Mouse (Mus musculus): ENCODE measurements at regions not wholly inside any gene's neighbourhood (a gene's known extent, or its start where the extent isn't known, plus 50 kb on each side); places are given as distances from the start of the nearest gene placed in this dataset.

DNA sequence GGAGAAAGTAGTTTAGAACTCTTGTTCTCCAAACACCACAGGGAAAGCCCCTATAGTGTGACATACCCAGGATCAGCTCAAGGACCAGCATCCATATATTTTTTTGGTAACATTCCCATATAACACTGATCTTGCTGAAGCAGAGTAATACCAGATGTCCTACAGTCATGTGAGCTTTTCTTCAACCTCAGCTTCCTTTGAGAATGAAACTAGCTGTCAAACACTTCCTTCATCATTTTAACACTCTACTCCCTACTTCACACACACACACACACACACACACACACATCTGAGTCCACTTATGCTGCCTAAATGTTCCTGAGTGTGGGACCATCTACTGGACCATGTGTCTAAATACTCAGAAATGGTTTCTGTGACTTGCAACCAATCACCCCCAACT, 209.5 kb upstream of the Spaca1 start:
- H3K9ac ChIP-seq (ENCODE audit: control insufficient read depth, low read depth, low read length, poor library complexity, severe bottlenecking) = no peak overlapping the region
- no peaks in the 10 kb centered on the region for H3K79me2 ChIP-seq (ENCODE audit: control insufficient read depth, insufficient read depth, low read length, poor library complexity)
- no peaks in the 10 kb centered on the region for H3K36me3 ChIP-seq (ENCODE audit: control insufficient read depth in 1 of 2, insufficient read depth in 2 of 2, low read length in 2 of 2)
- no peaks in the 10 kb centered on the region for H3K4me1 ChIP-seq (ENCODE audit: control insufficient read depth in 1 of 2, insufficient read depth in 2 of 2, low read length in 2 of 2)
- TF ChIP-seq EP300 (IDR thresholded peaks at IDR 0.05; ENCODE audit: low read depth in 1 of 2, low read length in 2 of 2) = no peak
- TF ChIP-seq GABPA (IDR thresholded peaks at IDR 0.05; ENCODE audit: low read depth, low read length) = no peak
- TF ChIP-seq E2F4 (IDR thresholded peaks at IDR 0.05; ENCODE audit: borderline replicate concordance, low read depth, low read length) = no peak
- no peak overlapping the region for H3K27ac ChIP-seq (ENCODE audit: control insufficient read depth, low read depth, low read length)
- no peak overlapping the region for H3K4me3 ChIP-seq (ENCODE audit: control insufficient read depth in 1 of 2, insufficient read depth in 1 of 2, low read depth in 2 of 2, low read length in 2 of 2)
- DNase-seq (ENCODE audit: low read depth, low spot score) = no peak
- no peaks in the 10 kb centered on the region; a peak in 1 of 4 replicates for H3K27me3 ChIP-seq (ENCODE audit: control insufficient read depth in 1 of 2, insufficient read depth in 2 of 2, low read length in 2 of 2)
- no peaks in the 10 kb centered on the region for H3K9me3 ChIP-seq (replicated peaks; ENCODE audit: insufficient read depth, low read length)

DNA sequence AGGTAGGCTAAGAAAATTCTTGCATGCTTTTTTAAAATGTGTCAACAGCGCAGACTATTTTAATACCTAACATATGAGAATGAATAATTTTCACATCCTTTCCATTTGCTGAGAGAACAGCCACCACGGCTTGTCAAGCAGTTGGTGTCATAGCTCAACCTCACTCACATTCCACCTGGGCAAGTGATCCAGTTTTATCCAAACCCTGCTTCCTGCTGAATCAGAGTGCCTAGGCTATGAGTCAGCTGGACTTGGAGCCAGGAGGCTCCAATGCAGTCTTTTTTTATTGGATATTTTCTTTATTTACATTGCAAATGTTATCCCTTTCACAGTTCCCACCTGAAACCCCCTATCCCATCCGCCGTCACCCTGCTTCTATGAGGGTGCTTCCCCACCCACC, 210.5 kb upstream of the Spaca1 start:
- Histone ChIP-seq H3K4me3 (ENCODE audit: control insufficient read depth in 1 of 2, insufficient read depth in 1 of 2, low read depth in 2 of 2, low read length in 2 of 2) (no peak overlapping the region), H3K27ac (ENCODE audit: control insufficient read depth, low read depth, low read length) (no peak overlapping the region), H3K9ac (ENCODE audit: control insufficient read depth, low read depth, low read length, poor library complexity, severe bottlenecking) (no peak overlapping the region), H3K36me3 (ENCODE audit: control insufficient read depth in 1 of 2, insufficient read depth in 2 of 2, low read length in 2 of 2) (no peaks in the 10 kb centered on the region), H3K9me3 (replicated peaks; ENCODE audit: insufficient read depth, low read length) (no peaks in the 10 kb centered on the region), H3K4me1 (ENCODE audit: control insufficient read depth in 1 of 2, insufficient read depth in 2 of 2, low read length in 2 of 2) (no peaks in the 10 kb centered on the region), H3K27me3 (ENCODE audit: control insufficient read depth in 1 of 2, insufficient read depth in 2 of 2, low read length in 2 of 2) (no peaks in the 10 kb centered on the region; a peak in 1 of 4 replicates), H3K79me2 (ENCODE audit: control insufficient read depth, insufficient read depth, low read length, poor library complexity) (no peaks in the 10 kb centered on the region)
- DNase-seq (ENCODE audit: low read depth, low spot score) = no peak
- TF ChIP-seq ETS1 (IDR thresholded peaks at IDR 0.05; ENCODE audit: low read depth, low read length) (no peak), JUND (IDR thresholded peaks at IDR 0.05; ENCODE audit: low read depth, low read length) (no peak), GATA1 (IDR thresholded peaks at IDR 0.05; ENCODE audit: low read depth, low read length) (no peak), POLR2AphosphoS2 (IDR thresholded peaks at IDR 0.05; ENCODE audit: low read length) (no peak), POLR2AphosphoS5 (IDR thresholded peaks at IDR 0.05; ENCODE audit: borderline replicate concordance, low read depth, low read length) (no peak), CHD2 (IDR thresholded peaks at IDR 0.05; ENCODE audit: low read length) (no peak), POLR2A (IDR thresholded peaks at IDR 0.05; ENCODE audit: control insufficient read depth in 1 of 2, insufficient read depth in 1 of 2, low read depth in 1 of 2, low read length in 2 of 2, poor library complexity in 1 of 2) (no peak), E2F4 (IDR thresholded peaks at IDR 0.05; ENCODE audit: borderline replicate concordance, low read depth, low read length) (no peak), USF1 (IDR thresholded peaks at IDR 0.05; ENCODE audit: low read depth, low read length) (no peak), RAD21 (IDR thresholded peaks at IDR 0.05; ENCODE audit: low read depth, low read length) (no peak), BHLHE40 (IDR thresholded peaks at IDR 0.05; ENCODE audit: borderline replicate concordance, low read depth, low read length) (no peak), GABPA (IDR thresholded peaks at IDR 0.05; ENCODE audit: low read depth, low read length) (no peak), MEF2A (IDR thresholded peaks at IDR 0.05; ENCODE audit: extremely low read depth, insufficient replicate concordance, low read depth, low read length, poor library complexity, severe bottlenecking) (no peak), CTCF (IDR thresholded peaks at IDR 0.05 in 2 of 3, conservative IDR thresholded peaks at IDR 0.05 in 1 of 3; ENCODE audit: control insufficient read depth in 1 of 3, insufficient read depth in 1 of 3, low read depth in 2 of 3, low read length in 3 of 3, poor library complexity in 1 of 3, severe bottlenecking in 1 of 3) (no peak), UBTF (IDR thresholded peaks at IDR 0.05; ENCODE audit: borderline replicate concordance, insufficient read depth, low read depth, low read length) (no peak), USF2 (IDR thresholded peaks at IDR 0.05; ENCODE audit: borderline replicate concordance in 1 of 2, insufficient read depth in 1 of 2, low read depth in 1 of 2, low read length in 2 of 2) (no peak), EP300 (IDR thresholded peaks at IDR 0.05; ENCODE audit: low read depth in 1 of 2, low read length in 2 of 2) (no peak), MAFK (IDR thresholded peaks at IDR 0.05; ENCODE audit: borderline replicate concordance, low read depth, low read length) (no peak)
